Mouse (Mus musculus) stomach, embryonic 16.5 days (tissue): ENCODE data around the gene Gm21830. TPM values are rescaled to one million over a fixed set of nuclear protein-coding genes. Genes with fewer than 3 reads are reported as not detected.
"Not testable (repeated sequence)": the region's sequence is repeated elsewhere in the genome, so short reads cannot be mapped to it uniquely, and the experiment has no call there.

Source experiments
- ATAC-seq: fragments of 200-750 bp; cut with Nextera tagmentation; 2 replicates; pipeline ENCODE4 v1.8.0; 2017; ENCODE audit warnings: moderate number of reproducible peaks, moderate TSS enrichment; ENCODE audit not compliant: insufficient read depth, low FRiP score
- H3K27ac ChIP-seq: fragments of 300-500 bp; sonication (generic); 2 replicates; pipeline ENCODE4 v1.5.1; 2014; ENCODE audit warnings: low read length
- H3K27me3 ChIP-seq: fragments of 300-500 bp; sonication (generic); 2 replicates; pipeline ENCODE4 v1.6.1; 2014; ENCODE audit warnings: low read length, control low read depth, mixed read lengths; ENCODE audit not compliant: control insufficient read depth, insufficient read depth
- H3K36me3 ChIP-seq: fragments of 300-500 bp; sonication (generic); 2 replicates; pipeline ENCODE4 v1.6.1; 2014; ENCODE audit warnings: low read length; ENCODE audit not compliant: control insufficient read depth, insufficient read depth
- H3K4me1 ChIP-seq: fragments of 300-500 bp; sonication (generic); 2 replicates; pipeline ENCODE4 v1.6.1; 2014; ENCODE audit warnings: low read length, control low read depth, mixed read lengths; ENCODE audit not compliant: control insufficient read depth, insufficient read depth
- H3K4me2 ChIP-seq: fragments of 300-500 bp; sonication (generic); 2 replicates; pipeline ENCODE4 v1.6.1; 2014; ENCODE audit warnings: low read depth, low read length, mixed read lengths
- H3K4me3 ChIP-seq: fragments of 300-500 bp; sonication (generic); replicated peaks from 2 replicates; pipeline ENCODE4 v1.5.1; 2014; ENCODE audit warnings: mild to moderate bottlenecking, low read length
- H3K9ac ChIP-seq: fragments of 300-500 bp; sonication (generic); 2 replicates; pipeline ENCODE4 v1.6.1; 2014; ENCODE audit warnings: low read length
- H3K9me3 ChIP-seq: fragments of 300-500 bp; sonication (generic); replicated peaks from 2 replicates; pipeline ENCODE4 v1.6.1; 2016; ENCODE audit warnings: low read length, control low read depth; ENCODE audit not compliant: control insufficient read depth
- WGBS: fragments of 180-500 bp; shearing (Covaris S2); extraction: QIAGEN DNeasy Blood & Tissue Kit; methylation state at CpG from one replicate; pipeline ENCODE4 v1.1.7; 2014; 5-methylcytosine and 5-hydroxymethylcytosine counted together
- polyA plus RNA-seq: library from polyadenylated mRNA; unstranded; fragments of >200 nt; fragmentation: Nextera tagmentation; extraction: Ambion mirVana; gene quantifications from 2 replicates; pipeline ENCODE4 v1.2.1, GENCODE M21; 2015

Gene Gm21830
- polyA plus RNA-seq, 1 experiment from 2014 or later, result not detected

GRCm38 (mm10) chr2:67460857-67461256 is 47.3 kb downstream of the Gm21830 start:
- no peaks in the 10 kb centered on the region for H3K9me3 ChIP-seq
- no peak overlapping the region for H3K4me2 ChIP-seq
- no peak overlapping the region for H3K9ac ChIP-seq
- no peaks in the 10 kb centered on the region for H3K36me3 ChIP-seq
- no peak for ATAC-seq
- 77% methylated on average over 3 of the region's 3 CpGs for WGBS
- H3K27ac ChIP-seq, result no peak overlapping the region
- H3K4me3 ChIP-seq, result no peak overlapping the region
- no peaks in the 10 kb centered on the region for H3K4me1 ChIP-seq
- H3K27me3 ChIP-seq, result no peaks in the 10 kb centered on the region

- no peak overlapping the region for H3K4me2 ChIP-seq
- no peak overlapping the region for H3K9ac ChIP-seq
- no peaks in the 10 kb centered on the region for H3K36me3 ChIP-seq
- no peaks in the 10 kb centered on the region for H3K4me1 ChIP-seq
- 91% methylated on average over 7 of the region's 7 CpGs for WGBS
- no peak overlapping the region for H3K4me3 ChIP-seq
- no peaks in the 10 kb centered on the region for H3K9me3 ChIP-seq
- no peaks in the 10 kb centered on the region for H3K27me3 ChIP-seq
- ATAC-seq, result no peak
- no peak overlapping the region for H3K27ac ChIP-seq
Observed at GRCm38 (mm10) chr2:67467036-67467435, 53.5 kb downstream of the Gm21830 start.

- not testable (repeated sequence) for H3K27me3 ChIP-seq
Observed at GRCm38 (mm10) chr2:67470030-67470429, 56.5 kb downstream of the Gm21830 start.

GRCm38 (mm10) chr2:67477753-67478152 is 64.2 kb downstream of the Gm21830 start:
- 18% methylated on average over 6 of the region's 6 CpGs for WGBS
- no peak for ATAC-seq

More at GRCm38 (mm10) chr2:67470030-67470429, 56.5 kb downstream of the Gm21830 start:
- not testable (repeated sequence) for H3K4me2 ChIP-seq, ATAC-seq, H3K36me3 ChIP-seq, H3K27ac ChIP-seq, H3K9me3 ChIP-seq, H3K4me3 ChIP-seq, H3K4me1 ChIP-seq, H3K9ac ChIP-seq
- 56% methylated on average over 5 of the region's 5 CpGs for WGBS

GRCm38 (mm10) chr2:67481051-67481450 is 67.5 kb downstream of the Gm21830 start:
- Histone ChIP-seq H3K4me3 (no peak overlapping the region), H3K27me3 (no peaks in the 10 kb centered on the region), H3K9me3 (no peaks in the 10 kb centered on the region), H3K9ac (no peak overlapping the region), H3K4me2 (no peak overlapping the region), H3K27ac (no peak overlapping the region), H3K36me3 (no peaks in the 10 kb centered on the region), H3K4me1 (no peaks in the 10 kb centered on the region)
- WGBS, result 72% methylated on average over 3 of the region's 3 CpGs
- ATAC-seq, result no peak

More at GRCm38 (mm10) chr2:67477753-67478152, 64.2 kb downstream of the Gm21830 start:
- H3K9me3 ChIP-seq, result no peaks in the 10 kb centered on the region
- no peaks in the 10 kb centered on the region for H3K4me1 ChIP-seq
- H3K27ac ChIP-seq, result no peak overlapping the region
- H3K36me3 ChIP-seq, result no peaks in the 10 kb centered on the region
- no peak overlapping the region for H3K4me3 ChIP-seq
- no peaks in the 10 kb centered on the region for H3K27me3 ChIP-seq
- H3K9ac ChIP-seq, result no peak overlapping the region
- H3K4me2 ChIP-seq, result no peak overlapping the region

Other genes with a start within 250 kb of the Gm21830 start
- gene Gm26727, start 19.5 kb downstream of the Gm21830 start, polyA plus RNA-seq, result not detected in 2 replicates
- 0.02 and 0.10 TPM in 2 replicates for gene Xirp2, start 32.3 kb downstream of the Gm21830 start, polyA plus RNA-seq
- gene B3galt1, start 152.1 kb downstream of the Gm21830 start, polyA plus RNA-seq, result 3.9 and 4.3 TPM in 2 replicates